Mouse (Mus musculus) layer of hippocampus, adult 18-20 months (tissue): ENCODE data around the gene Dnase2a. TPM values are rescaled to one million over a fixed set of nuclear protein-coding genes. Genes with fewer than 3 reads are reported as not detected.

Experiments used
- DNase-seq, 2 experiments: peaks; one replicate each; pipeline ENCODE4 v3.0.0; 2022; ENCODE audit warnings: low spot score in 2 of 2
- total RNA-seq, 2 experiments: library from RNA; stranded (reverse); gene quantifications; 2 replicates each; pipeline ENCODE4 v1.2.3; 2021

The Dnase2a gene
- total RNA-seq, 2 experiments from 2014 or later, result 2.8 to 5.1 TPM

DNA sequence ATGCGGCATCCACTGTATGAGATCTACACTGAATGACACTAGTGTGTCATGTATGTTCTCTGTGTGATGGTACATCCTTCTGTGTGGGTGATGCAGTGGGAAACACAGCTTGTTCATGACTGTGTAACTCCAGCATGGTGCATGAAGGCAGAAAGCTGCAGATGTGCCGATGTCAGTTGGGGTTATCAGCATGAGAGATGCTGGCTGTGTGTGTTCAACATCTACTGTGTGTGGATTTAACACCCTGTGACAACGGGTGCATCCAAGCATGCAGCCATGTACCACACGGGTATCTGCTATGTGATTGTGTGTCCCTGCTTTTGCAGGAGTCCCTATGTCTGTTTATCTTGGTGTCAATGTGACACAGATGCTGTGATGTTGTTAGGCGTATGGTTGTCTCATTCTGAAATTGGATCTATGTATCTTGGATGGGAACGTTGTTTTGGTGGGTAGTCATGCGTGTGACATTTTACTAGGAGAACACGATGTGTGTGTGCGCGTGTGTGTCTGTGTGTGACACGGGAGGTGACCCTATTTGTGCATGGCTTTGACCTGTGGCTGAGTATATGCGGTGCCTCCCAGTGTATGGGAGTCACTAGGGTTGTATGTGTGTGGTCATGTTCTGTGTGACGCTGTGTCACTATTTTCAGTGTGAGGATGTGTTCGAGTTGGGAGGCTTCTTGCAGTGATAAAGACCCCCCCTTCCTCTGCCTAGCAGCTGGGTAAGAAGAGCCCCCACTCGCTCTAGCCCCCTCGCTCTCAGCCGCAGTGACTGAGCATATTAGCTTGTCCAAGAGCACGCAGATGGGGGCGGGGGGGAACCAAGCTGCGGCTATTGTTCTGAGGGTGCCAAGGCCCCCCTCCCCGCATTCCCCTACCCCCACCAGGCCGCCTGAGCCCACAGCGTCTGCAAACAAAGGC is 27.9 kb downstream of the Dnase2a start:
- peak in 1 of 2 experiments; percentile 22 for DNase-seq

GRCm38 (mm10) chr8:84936962-84937546 is 28.7 kb downstream of the Dnase2a start, which contains the start of gene Mast1:
Mast1 (minus strand) TSS chr8:84937359.
- DNase-seq, result peak; percentile 61 to 75

- DNase-seq, result no peak
These were observed 29.5 kb downstream of the Dnase2a start for GRCm38 (mm10) chr8:84937620-84938485.

DNA sequence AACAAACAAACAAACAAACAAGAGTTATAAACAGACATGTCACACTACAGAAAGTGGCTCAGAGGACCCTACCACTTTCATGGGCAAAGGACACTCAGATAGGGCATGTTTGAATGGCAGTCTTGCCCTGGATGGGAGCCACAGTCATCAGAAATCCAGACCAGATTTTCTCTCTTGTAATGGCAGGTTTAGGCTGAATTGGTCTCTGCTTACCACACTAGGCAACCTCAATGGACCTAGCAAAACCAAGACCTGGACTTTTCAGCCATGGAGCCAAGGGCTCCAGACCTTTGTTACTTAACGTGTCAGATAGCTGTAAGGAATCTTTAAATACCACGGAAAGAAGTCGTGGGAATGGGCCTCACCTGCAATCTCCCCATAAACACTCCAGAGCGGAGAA is 35.3 kb downstream of the Dnase2a start:
- DNase-seq, result no peak

GRCm38 (mm10) chr8:84944478-84945160 is 36.3 kb downstream of the Dnase2a start:
- peak in 1 of 2 experiments; percentile 53 for DNase-seq

DNA sequence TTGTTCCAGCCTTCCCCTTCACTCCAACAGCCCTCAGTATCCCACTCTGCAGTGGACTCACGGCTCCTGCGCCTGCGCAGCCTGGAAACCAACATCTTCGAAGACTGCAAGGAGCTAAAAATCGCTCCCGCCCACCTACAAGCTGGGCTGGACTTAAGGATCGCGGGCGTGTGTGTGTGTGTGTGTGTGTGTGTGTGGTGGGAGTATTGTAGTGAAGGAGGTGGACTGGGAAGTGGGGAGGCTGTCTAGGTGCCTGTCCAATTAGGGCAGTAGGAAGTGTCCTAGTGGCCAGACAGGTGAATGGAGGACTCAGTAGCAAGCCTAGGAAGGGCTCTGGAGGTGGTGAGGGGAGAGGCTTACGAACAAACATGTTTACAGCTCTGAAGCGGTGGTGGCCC is 36.9 kb downstream of the Dnase2a start:
- DNase-seq, result peak; percentile 61 to 62

GRCm38 (mm10) chr8:84945633-84946527 is 37.5 kb downstream of the Dnase2a start:
- no peak for DNase-seq

DNA sequence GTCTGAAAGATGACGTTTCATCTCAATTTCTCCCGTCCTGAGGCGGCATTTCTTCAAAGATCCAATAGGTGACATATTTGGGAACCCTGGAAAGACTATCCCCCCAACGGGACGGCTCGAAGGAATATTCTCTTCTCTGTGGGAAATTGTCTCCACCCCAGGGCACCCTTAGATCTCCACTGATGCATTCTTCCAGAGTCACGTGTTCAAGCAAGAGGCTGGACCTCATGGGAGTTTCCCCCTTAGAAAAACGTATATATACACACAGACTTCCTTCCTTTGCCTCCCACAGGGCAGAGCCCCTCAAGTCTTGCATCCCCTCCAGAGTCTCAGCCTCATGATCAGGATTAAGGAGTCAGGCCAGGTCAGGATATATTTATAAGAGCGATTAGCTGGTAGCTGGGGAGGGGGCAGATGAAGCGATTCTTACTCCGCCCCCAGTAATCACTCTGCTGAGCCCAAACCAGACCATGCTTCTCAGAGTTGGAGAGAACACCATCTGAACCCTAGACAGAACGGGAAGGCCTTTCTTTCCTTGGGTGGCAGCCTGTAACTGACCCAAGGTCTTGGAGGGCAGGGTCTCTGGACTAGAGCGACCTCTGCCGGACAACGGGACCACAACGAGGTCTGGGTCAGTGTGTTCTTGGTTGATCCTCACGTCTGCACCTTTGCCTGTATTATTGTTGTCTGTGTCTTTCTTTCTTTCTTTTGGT is 38.3 kb downstream of the Dnase2a start, which contains the start of gene Rtbdn:
Gene Rtbdn (plus strand): TSS at position 464 of the 713 bp plus-strand sequence.
- DNase-seq, result no peak

DNA sequence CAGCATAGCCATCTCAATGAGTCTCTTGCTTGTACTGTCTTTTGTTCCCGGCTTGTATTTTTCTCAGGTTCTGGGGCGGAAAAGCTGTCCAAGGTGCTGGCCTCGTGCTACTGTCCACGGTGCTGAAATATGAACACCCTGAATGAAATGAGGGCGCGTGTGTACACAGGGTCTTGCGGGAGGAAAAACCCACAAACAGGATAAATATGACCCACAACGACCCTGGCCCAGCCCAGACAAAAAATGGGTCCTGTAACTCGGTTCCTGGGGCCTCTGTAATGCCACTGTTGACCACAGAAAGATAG is 38.8 kb downstream of the Dnase2a start:
- no peak for DNase-seq

DNA sequence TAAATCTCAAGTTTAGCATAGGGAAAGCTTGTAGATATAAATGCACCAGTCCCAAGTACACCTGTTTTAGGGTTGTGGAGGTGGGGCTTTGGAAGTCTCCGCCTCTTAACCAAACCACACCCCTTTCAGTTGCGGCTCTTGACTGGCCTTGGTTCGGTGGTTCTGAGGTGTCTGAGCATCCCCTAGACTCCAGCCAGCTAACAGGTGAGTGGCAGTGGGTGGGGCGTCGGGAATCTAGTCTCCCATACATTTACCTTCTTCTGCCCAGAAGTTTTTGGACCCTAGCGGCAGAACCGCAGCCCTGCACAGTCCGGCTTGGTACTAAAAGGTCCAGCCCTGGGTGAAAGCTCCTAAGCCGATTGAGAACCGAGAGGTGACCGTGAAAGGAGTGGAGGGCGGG is 41.4 kb downstream of the Dnase2a start:
- no peak for DNase-seq

DNA sequence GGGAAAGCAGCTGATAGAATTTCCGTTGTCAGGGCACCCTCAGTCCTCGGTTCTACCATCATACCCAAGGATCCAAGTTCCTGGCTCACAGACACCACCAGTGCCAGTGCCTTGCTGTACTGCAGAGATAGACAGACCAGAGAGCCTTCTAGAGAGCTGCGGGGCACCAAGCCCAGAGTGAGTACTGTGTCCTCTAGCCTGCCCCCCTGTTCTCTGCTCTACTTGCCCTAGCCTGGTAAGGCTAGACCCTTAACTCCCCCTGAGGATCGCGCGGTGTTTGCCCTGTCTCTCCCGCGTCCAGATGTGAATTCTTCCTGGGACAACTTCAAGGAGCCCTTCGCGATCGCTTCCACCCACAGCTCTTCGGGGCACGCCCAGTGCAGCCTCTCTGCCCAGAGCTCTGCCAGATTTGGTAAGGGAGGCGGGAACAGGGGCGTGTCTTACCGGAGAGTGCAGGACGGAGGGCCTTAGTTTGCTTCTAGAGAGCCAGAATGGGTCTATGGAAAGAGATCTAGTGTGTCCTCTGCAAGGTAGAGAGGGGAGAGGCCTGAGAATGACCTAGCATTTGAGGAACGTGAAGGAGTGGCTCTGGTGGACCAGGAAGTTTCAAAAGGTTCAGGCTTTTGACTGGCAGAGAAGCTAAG is 44.4 kb downstream of the Dnase2a start:
- no peak for DNase-seq

GRCm38 (mm10) chr8:84956768-84957167 is 48.4 kb downstream of the Dnase2a start:
- DNase-seq, result peak in 1 of 2 experiments; percentile 81

DNA sequence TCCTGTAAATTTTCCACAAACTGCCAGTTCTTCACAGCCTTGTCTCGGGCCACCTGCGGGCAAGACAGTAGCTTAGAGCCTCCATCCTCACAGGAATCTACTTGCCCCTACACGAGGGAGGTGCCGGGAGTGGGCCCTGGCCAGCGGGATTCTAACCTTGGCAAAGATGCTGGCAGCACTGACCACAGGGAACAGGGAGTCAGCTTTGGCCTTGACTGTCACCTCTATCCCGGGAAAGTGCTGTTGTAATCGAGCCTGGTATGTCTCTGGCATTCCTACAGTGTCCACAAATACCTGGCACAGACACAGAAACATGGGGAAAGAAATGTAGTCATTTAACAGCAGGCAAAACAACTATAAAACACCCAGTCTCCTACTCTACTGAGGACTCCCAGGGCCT is 51.5 kb downstream of the Dnase2a start:
- DNase-seq, result no peak

DNA sequence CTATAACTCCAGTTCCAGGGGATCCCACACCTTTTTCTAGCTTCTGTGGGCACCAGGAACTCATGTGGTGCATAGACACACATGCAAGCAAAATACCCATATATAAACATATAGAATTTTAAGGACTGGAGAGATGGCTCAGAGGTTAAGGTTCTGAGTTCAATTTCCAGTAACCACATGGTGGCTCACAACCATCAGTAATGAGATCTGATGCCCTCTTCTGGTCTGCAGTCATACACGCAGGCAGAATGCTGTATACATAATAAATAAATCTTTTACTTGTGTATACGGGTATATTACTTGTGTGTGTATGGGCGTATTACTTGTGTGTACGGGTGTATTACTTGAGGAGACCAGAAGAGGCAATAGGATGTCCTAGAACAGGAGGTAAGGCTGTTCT is 55.6 kb downstream of the Dnase2a start:
- no peak for DNase-seq

- peak; percentile 93 to 97 for DNase-seq
These were observed 57.5 kb downstream of the Dnase2a start for GRCm38 (mm10) chr8:84965731-84966291.

DNA sequence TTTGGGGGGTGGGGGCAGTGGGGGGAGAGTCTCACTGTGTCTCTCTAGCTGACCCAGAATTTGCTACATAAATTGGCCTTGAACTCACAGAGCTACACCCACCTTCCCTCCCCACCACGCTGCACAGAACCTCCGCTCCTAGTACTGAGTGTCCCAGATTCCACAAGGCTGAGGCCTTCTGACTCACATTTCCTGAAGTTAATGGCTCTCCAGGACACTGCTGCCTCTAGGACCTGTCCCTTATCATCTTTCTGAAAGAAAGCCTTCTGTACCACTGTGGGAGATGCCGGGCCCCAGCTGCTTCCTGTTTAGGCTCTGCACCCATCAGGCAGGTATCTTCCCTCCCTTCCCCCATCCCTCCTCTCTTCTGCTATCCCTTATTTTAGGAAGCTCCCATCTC is 58.2 kb downstream of the Dnase2a start:
- no peak for DNase-seq

DNA sequence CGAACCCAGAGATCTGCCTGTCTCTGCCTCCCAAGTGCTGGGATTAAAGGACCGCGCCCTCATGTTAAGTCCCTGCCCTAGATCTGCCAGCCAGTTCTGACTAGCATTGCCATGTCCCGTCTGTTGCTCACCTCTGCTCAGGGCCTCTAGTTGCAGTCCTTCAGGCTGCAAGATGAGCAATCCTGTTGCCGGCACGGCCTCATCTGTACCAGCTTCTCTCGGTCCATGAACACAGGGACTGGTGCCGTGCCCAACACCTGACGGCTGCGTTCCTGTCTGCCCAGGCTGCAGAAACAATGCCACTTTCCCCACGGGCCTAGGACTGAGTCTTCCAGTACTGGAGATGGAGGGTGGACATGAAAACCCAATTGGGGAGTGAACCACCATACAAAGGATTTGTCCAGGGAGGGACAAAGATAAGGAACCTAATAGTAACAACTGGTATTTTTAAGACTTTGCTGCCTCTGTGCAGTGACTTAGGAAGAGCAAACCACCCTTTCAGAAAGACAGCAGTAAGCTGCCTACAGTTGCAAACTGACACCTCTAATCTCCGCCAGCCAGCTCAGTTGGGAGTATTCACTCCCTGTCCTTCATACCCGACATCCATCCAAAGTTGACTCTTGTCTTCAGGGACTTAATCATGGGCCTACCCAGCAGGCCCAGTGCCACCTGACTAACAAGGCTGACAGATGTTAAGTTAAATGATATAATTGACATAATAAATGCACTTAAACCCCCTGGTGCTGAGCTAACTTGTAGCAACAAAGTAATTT is 59.4 kb downstream of the Dnase2a start:
- no peak for DNase-seq

DNA sequence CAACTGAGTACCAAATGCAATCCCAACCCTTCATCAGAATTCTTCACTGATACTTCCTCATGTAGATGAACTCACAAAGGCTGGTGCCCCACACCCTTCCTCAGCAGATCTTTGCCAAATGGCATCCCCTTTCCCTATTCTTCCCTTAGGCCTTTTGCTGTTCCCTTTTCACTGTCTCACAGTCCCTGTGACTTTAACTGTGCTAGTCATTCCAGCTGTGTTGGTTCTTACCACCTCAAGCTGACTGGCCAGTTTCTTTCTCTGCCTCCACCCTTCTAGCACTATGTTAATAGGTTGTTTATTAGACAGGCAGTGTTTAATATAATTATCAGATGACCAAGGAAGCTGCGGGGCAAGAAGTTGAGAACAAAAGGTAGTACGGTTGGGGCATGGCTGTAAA is 60.3 kb downstream of the Dnase2a start:
- no peak for DNase-seq
